Mouse (Mus musculus): ENCODE measurements at regions not wholly inside any gene's neighbourhood (a gene's known extent, or its start where the extent isn't known, plus 50 kb on each side); places are given as distances from the start of the nearest gene placed in this dataset.
A peak's percentile ranks its signal among the peaks of the same experiment; 100 is the strongest.

- peak; percentile 82 for DNase-seq (ENCODE audit: inconsistent ontology term)
Observed at GRCm38 (mm10) chr3:134605356-134605771, 223.4 kb upstream of the Tacr3 start.

DNA sequence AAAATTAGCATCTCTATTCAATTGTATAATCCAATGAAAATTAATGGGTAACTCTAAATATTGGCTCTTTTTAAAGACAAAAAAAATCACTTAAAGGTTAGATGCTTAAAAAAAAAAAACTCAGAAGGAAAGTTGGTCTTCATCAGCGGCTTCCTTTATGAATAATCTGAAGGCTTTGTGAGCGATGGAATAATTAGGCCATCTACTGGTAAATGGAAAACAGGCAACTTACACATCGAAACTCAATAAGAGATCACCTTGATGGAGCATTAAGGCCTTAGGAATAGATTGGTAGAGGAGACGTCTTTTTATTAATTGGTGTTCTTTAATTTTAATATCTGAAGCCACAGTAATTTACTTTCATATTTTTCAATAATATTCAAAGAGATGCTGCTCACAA is 218.6 kb upstream of the Tacr3 start:
- no peak for DNase-seq (ENCODE audit: inconsistent ontology term)

DNA sequence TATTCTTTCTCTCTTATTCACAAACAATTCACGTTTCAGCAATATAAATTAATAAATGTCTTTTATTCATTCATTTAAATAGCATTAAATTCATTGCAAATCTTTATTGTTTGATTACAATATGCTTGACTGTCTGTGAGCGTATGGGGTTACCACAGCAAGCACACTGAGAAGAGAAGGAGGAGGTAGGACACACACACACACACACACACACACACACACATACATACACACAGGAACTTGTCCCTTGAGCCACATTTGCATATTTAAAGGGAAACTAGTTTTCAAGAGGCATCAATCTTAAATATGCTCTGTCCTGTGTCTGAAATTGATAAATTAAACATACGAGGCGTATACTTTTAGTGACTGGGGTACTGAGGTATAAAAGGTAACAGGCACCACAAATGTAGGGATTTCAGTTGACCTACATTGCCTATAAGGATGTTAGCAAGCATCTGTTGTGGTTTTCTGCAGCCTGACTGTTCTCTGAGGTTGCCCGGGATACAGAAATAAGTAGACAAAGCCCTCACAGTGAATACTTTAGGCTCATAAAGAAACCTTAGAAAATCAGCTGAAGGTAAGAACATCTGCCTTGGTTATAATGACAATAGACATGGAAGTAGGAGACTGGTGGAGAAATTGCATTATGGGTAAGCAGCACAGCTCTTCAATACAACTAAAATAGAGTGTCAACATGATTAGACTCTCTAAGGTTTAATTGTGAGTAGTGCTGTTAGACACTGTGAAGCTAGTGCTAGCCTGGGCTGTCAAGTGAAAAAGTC is 217.1 kb upstream of the Tacr3 start:
- DNase-seq (ENCODE audit: inconsistent ontology term), result no peak

DNA sequence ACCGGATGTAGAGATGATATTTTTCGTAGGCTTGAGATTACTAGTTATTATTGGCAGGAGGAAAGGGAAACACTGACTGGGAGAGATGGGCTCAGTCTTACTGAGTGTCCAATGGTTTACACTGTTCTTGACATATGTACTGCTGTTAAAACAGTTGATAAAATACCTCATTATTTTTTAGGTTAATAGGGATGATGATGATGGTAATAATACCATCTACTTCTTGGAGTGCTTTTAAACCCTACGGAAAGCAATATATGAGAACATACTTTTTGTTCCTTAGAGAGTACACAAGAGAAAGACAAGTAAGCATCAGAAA is 216.6 kb upstream of the Tacr3 start:
- no peak for DNase-seq (ENCODE audit: inconsistent ontology term)

DNA sequence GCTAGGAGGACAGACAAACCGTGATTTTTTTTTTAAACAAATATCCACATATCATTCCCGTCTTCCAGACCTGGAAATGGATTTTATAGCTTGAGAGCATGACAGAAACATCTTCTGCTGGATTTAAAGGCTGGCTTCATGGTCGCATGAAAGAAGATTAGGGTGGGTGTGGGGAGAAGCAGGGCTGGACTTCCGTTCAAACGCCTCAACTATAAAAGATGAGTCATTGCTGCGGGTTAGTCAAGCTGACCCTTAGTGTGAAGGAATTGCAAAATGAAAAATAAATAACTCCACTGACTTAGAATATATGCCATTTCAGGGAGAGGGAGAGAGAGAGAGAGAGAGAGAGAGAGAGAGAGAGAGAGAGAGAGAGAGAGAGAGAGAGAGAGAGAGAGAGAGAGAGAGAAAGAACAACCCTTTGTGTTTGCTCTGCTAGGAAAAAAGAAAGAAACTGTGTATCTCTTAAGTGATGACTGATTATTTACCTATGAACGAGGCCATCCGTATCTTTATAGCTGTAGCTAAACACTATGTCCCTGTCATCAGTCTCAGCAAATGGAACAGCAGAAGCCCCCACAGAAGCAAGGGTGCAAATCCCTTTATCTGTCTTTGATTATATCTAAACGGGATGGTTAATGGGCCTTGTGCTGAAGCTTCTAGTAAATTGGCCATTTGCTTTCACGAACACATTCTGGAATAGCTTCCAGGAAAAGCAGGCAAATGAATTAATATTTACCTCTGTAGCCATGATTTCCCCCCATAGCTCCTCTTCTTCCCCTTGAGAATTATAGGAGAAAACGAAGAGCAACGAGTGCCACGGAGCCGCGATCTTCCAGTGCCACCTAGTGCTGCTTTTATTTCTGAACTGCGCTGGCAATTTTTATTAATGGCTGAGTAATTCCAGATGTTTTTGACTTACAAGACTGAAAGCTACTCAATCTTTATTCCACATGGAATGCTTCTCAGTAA is 199.4 kb upstream of the Tacr3 start:
- peak; percentile 45 for DNase-seq (ENCODE audit: inconsistent ontology term)

DNA sequence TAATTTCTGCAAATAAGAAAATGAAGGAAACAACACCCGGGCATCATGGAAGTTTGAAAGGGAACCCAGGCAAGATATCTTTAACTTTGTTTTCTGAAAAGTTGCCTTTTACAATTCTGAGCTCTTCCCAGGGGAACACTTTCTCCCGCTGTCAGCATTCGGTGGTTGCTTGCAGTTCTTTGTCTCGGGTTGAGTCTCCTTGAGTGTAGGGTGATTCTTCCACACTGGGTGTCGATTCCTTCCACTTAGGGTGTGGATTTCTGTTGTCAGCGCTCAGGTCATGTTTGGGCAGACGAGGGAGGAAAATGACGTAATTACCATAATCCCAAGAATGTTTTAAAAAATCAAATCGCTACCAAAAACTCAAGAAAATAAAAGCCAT is 198.7 kb upstream of the Tacr3 start:
- DNase-seq (ENCODE audit: inconsistent ontology term), result no peak

DNA sequence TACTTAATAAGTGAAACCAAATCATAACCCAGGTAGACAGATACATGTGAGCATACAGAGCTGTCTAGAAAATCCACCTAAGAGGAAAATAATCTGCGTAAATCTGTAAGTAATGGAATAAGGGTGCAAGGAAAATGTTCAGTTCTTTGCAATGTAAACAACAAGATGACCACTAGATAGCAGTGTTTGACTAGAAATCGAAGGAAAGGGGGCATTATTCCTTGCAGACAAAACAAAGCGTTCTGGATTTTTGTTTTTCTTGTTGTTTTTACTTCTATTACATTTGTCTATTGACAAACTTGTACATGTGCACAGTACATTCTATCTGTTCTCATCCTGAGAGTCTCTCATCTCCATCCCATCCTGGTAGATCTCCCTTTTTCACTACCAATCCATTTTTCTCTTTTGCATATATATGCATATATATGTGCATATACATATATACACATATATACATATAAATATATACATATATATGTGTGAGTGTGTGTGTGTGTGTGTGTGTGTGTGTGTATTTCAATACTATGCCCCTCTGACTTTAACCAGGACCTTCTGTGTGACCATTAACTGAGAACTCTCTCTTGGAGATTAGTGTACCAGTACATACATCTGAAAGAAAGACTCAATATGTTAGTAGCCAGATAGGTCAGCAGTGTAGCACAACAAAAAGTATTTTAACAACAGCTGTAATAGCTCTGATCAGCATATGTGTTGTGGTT is 179.9 kb upstream of the Tacr3 start:
- peak; percentile 26 for DNase-seq (ENCODE audit: inconsistent ontology term)

DNA sequence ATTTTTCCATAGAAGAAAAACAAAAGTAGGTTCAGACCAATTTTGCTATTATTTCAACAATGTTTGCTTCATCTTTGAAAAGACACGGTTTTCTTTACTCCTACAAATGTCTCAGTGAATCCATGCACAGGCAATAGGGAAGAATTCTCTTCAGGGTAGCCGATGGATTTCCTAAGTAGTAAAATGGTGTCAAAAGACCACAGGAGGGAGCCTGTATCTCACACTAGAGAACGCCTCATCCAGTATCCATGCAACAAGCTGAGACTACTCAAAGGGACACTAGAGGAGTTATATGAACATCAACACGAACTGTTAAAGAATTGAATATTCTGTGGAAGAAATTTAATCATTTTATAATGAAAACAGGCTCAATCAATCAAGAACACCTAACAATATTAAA is 174.8 kb upstream of the Tacr3 start:
- peak; percentile 12 for DNase-seq (ENCODE audit: inconsistent ontology term)

DNA sequence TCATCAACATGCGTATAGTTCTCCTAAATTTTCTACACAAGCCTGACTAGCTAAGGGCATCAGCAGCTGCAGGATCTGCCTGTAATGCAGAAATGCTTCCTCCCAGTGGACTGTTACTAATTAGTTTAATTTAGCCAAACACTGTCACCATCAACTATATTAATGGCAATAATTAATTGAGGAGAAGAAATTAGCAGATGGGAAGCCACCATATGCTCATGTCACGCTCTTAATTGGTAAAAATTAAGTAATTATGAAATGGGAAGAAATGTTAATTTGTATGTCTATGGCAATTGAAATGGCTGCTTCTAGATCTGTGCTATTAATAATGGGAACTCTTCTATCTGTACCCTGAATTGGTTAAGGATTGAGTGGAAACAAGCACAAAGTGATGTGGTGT is 133.9 kb upstream of the Tacr3 start:
- no peak for DNase-seq (ENCODE audit: inconsistent ontology term)

DNA sequence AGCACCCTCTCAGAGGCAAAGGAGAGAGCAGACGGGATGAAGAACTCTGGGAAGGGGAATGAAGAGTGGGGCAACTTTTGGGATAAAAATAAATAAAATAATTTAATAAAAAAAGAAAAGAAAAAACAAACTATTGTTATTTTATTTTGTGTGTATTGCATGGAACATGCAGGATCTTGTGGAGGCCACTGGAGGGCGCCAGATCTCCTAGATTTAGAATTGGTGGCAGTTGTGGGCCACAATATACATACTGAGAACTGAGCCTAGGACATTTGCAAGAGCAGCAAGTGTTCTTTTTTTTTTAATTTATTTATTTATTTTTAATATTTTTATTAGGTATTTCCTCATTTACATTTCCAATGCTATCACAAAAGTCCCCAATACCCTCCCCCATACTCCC is 110.2 kb upstream of the Tacr3 start:
- DNase-seq (ENCODE audit: inconsistent ontology term), result no peak

GRCm38 (mm10) chr3:134735684-134736083 is 93.1 kb upstream of the Tacr3 start:
- peak; percentile 14 for DNase-seq (ENCODE audit: inconsistent ontology term)

DNA sequence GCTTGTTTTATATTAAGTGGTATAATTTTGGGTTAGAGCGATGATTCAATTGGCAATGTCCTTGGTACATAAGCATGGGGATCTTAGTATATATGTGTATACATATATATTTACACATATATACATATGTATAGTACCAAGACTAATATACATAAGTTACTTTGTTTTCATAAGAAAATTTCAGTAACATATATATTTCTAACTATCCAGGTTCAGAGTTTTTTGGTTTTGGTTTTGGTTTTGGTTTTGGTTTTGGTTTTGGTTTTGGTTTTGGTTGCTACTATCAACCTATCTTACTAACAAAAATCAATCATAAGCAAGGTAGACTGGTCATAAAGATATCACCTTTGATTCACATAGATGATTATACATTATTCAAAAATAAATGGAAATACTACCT is 67.7 kb upstream of the Tacr3 start:
- DNase-seq (ENCODE audit: inconsistent ontology term), result no peak

DNA sequence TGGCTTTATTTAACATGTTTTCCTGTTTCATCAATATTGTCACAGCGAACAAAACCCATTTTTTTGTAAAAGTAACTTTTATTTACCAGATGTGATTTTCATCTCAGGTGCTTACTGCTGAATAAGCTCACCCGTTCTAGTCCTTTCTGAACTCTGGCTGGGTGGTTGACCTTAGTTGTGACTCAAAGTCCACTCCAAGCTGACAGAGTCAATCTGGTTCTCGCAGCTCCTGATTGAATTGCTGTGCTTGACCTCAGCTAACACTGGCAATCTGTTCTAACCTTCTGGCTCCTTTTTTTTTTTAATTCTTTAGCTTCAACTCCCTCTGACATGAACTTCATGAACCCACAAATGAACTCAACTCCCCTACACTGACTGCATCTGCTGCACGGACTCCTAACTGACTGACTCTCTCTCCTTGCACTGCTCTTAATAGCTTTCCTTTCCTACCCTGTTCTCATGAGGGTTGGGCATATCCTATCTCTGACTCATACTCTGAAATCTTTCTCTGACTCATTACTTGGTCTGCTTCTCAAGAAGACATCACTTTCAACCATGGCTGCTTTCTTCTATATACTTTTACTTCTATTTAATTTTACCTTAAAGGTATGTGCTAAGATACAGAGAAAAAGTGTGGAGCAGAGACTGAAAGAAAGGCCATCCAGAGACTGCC is 65.4 kb upstream of the Tacr3 start:
- no peak for DNase-seq (ENCODE audit: inconsistent ontology term)
